Mouse (Mus musculus) forebrain, embryonic 16.5 days (tissue): ENCODE measurements around the gene Olfr25. TPM values are rescaled to one million over a fixed set of nuclear protein-coding genes. Genes with fewer than 3 reads are reported as not detected.

Source experiments
- ATAC-seq: fragments of 200-750 bp; cut with Nextera tagmentation; 2 replicates; pipeline ENCODE4 v1.8.0; 2017; ENCODE audit warnings: mild to moderate bottlenecking, moderate library complexity
- H3K27ac ChIP-seq: fragments of 300-500 bp; sonication (generic); 2 replicates; pipeline ENCODE4 v1.5.1; 2014; ENCODE audit warnings: low read length, control low read depth
- H3K27me3 ChIP-seq: fragments of 300-500 bp; sonication (generic); replicated peaks from 2 replicates; pipeline ENCODE4 v1.6.1; 2014; ENCODE audit warnings: low read length; ENCODE audit not compliant: control insufficient read depth, insufficient read depth
- H3K36me3 ChIP-seq: fragments of 300-500 bp; sonication (generic); 2 replicates; pipeline ENCODE4 v1.6.1; 2014; ENCODE audit not compliant: control insufficient read depth, insufficient read depth
- H3K4me1 ChIP-seq: fragments of 300-500 bp; sonication (generic); replicated peaks from 2 replicates; pipeline ENCODE4 v1.6.1; 2014; ENCODE audit warnings: low read length; ENCODE audit not compliant: control insufficient read depth, insufficient read depth
- H3K4me2 ChIP-seq: fragments of 300-500 bp; sonication (generic); 2 replicates; pipeline ENCODE4 v1.6.1; 2014; ENCODE audit warnings: mild to moderate bottlenecking, low read length, control low read depth
- H3K4me3 ChIP-seq: fragments of 300-500 bp; sonication (generic); replicated peaks from 2 replicates; pipeline ENCODE4 v1.5.1; 2014; ENCODE audit warnings: mild to moderate bottlenecking, low read length, control low read depth
- H3K9ac ChIP-seq: fragments of 300-500 bp; sonication (generic); replicated peaks from 2 replicates; pipeline ENCODE4 v1.6.1; 2014; ENCODE audit warnings: low read depth, low read length, control low read depth
- H3K9me3 ChIP-seq: fragments of 300-500 bp; sonication (generic); 2 replicates; pipeline ENCODE4 v1.6.1; 2016; ENCODE audit warnings: low read length; ENCODE audit not compliant: control insufficient read depth
- WGBS: fragments of 180-500 bp; shearing (Covaris S2); extraction: QIAGEN DNeasy Blood & Tissue Kit; methylation state at CpG from one replicate; pipeline ENCODE4 v1.1.7; 2014; 5-methylcytosine and 5-hydroxymethylcytosine counted together
- polyA plus RNA-seq: library from polyadenylated mRNA; unstranded; fragments of >200 nt; fragmentation: Nextera tagmentation; extraction: Ambion mirVana; gene quantifications from 2 replicates; pipeline ENCODE4 v1.2.1, GENCODE M21; 2015

Gene Olfr25
- not detected in 2 replicates for polyA plus RNA-seq

DNA sequence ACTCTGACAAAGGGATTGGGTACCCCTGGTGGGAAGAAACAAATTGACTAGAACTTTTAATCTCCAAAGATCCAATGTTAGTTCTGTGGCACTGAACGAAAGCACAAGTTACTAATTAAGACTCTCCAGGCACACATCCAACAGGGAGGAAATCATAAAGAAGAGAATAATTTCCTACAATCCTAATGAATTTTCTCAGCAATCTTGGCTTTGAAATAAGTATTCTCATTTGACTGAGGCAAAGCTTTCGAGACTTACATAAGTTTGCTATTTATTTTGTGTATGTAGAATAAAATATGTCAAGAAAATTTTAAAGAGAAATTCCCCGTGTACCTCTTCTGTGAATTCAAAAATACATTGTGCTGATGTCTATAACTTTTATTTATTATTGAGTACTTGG, at the start of gene Olfr25:
Gene Olfr25 (plus strand): TSS at position 301 of the 400 bp plus-strand sequence.
- 62% methylated on average over 3 of the region's 3 CpGs for WGBS
- no peak for ATAC-seq
- no peaks in the 10 kb centered on the region for H3K27me3 ChIP-seq
- no peak within 1 kb of the TSS for H3K9ac ChIP-seq
- H3K4me1 ChIP-seq = no peaks in the 10 kb centered on the region
- no peaks in the 10 kb centered on the region for H3K9me3 ChIP-seq
- no peak within 1 kb of the TSS for H3K4me3 ChIP-seq
- H3K4me2 ChIP-seq = no peak within 1 kb of the TSS
- no peak within 1 kb of the TSS for H3K27ac ChIP-seq
- no peaks in the 10 kb centered on the region for H3K36me3 ChIP-seq

DNA sequence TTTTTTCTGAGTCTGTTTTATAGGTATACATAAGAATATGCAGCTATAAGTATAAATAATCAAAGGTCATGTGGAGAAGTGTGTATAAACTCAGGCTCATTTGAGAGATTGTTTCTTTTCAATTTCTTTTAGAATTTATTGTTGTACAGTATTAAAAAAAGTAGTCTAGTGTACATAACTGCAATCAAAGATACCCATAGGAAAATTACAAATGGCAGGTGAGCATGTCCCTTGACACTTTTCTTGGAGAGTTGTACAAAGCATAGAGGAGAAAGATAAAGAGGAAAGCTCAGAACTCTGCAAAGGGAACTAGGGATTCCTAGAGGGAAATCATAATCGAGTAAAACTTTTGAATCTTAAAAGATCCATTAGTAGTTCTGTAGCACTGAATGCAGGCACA, 38.1 kb upstream of the Olfr25 start, which contains the start of gene Olfr896-ps1:
Gene Olfr896-ps1 (plus strand): TSS at position 301 of the 400 bp plus-strand sequence.
- Histone ChIP-seq H3K9me3 (no peaks in the 10 kb centered on the region), H3K27ac (no peak within 1 kb of the TSS), H3K4me2 (no peak within 1 kb of the TSS), H3K4me3 (no peak within 1 kb of the TSS), H3K4me1 (no peaks in the 10 kb centered on the region), H3K9ac (no peak within 1 kb of the TSS), H3K27me3 (no peaks in the 10 kb centered on the region), H3K36me3 (no peaks in the 10 kb centered on the region)
- 95% methylated on average over 1 of the region's 1 CpGs for WGBS
- no peak for ATAC-seq

GRCm38 (mm10) chr9:38348111-38348510, 19.3 kb downstream of the Olfr25 start, which contains the start of gene Olfr898:
Gene Olfr898, plus strand, starts transcription at chr9:38348411.
- H3K4me3 ChIP-seq = no peak within 1 kb of the TSS
- no peak for ATAC-seq
- H3K9me3 ChIP-seq = no peaks in the 10 kb centered on the region
- no peaks in the 10 kb centered on the region for H3K36me3 ChIP-seq
- no peak within 1 kb of the TSS for H3K27ac ChIP-seq
- H3K4me2 ChIP-seq = no peak within 1 kb of the TSS
- no peaks in the 10 kb centered on the region for H3K4me1 ChIP-seq
- H3K9ac ChIP-seq = no peak within 1 kb of the TSS
- no peaks in the 10 kb centered on the region for H3K27me3 ChIP-seq
- WGBS = 95% methylated on average over 4 of the region's 4 CpGs

DNA sequence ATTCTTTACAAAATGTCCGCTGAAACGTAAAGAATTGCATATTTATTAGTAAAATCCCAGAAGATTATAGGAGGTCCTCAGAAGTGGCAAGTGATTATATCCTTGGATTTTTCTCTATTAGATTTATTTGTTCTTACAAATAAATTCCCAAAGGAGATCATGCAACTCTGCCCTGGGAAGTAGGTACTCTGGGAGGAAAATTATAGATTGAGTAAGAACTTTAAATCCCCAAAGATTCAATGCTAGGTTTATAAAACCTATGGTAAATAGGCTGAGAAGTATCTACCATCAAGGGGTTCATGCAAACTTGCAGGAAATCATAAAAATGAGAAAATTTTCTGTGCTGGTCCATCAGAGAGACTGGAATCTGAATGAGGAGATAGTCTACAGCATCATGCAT, 37.7 kb downstream of the Olfr25 start, which contains the start of gene Olfr250:
Gene Olfr250 (plus strand): TSS at position 301 of the 400 bp plus-strand sequence.
- no peak within 1 kb of the TSS for H3K4me3 ChIP-seq

DNA sequence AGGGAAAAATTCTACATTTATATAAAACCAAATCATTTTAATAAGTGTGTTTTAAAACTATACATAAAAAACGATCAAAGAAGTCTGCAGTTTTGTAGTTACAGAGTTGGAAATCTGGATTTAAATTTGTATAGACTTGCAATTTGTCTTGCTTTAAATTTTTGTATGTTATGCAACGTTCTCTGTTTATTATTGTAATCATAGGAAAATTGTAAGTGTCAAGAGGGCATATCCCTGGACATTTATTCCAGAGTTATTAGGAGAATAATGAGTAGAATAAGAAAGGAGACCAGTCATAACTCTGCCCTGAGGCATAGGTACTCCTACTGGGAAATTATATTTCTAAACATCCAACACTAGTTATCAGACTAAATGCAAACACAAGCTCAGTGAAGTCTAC, 47.9 kb downstream of the Olfr25 start, which contains the start of gene Olfr251:
Gene Olfr251 (plus strand): TSS at position 301 of the 400 bp plus-strand sequence.
- Histone ChIP-seq H3K9ac (no peak within 1 kb of the TSS), H3K27ac (no peak within 1 kb of the TSS), H3K27me3 (no peaks in the 10 kb centered on the region), H3K36me3 (no peaks in the 10 kb centered on the region), H3K4me3 (no peak within 1 kb of the TSS), H3K4me1 (no peaks in the 10 kb centered on the region), H3K4me2 (no peak within 1 kb of the TSS), H3K9me3 (no peaks in the 10 kb centered on the region)
- no peak for ATAC-seq
- 74% methylated on average over 2 of the region's 2 CpGs for WGBS

More for the DNA sequence above, 37.7 kb downstream of the Olfr25 start, which contains the start of gene Olfr250:
- H3K27me3 ChIP-seq = no peaks in the 10 kb centered on the region
- H3K9ac ChIP-seq = no peak within 1 kb of the TSS
- ATAC-seq = no peak
- H3K9me3 ChIP-seq = no peaks in the 10 kb centered on the region
- WGBS = 89% methylated on average over 2 of the region's 2 CpGs
- H3K36me3 ChIP-seq = no peaks in the 10 kb centered on the region
- no peaks in the 10 kb centered on the region for H3K4me1 ChIP-seq
- H3K4me2 ChIP-seq = no peak within 1 kb of the TSS
- H3K27ac ChIP-seq = no peak within 1 kb of the TSS

Other genes starting within 250 kb of the Olfr25 start
- not detected in 2 replicates for gene Olfr887, start 245.0 kb upstream of the Olfr25 start, polyA plus RNA-seq
- not detected in 2 replicates for gene Olfr888, start 220.9 kb upstream of the Olfr25 start, polyA plus RNA-seq
- gene Olfr889, start 213.9 kb upstream of the Olfr25 start, polyA plus RNA-seq = 0.05 TPM in 1 of 2 replicates, not detected in the other
- gene Olfr890, start 186.5 kb upstream of the Olfr25 start, polyA plus RNA-seq = not detected in 2 replicates
- not detected in 2 replicates for gene Olfr891, start 148.2 kb upstream of the Olfr25 start, polyA plus RNA-seq
- not detected in 2 replicates for gene Olfr893, start 120.7 kb upstream of the Olfr25 start, polyA plus RNA-seq
- not detected in 2 replicates for gene Olfr894, start 111.0 kb upstream of the Olfr25 start, polyA plus RNA-seq
- not detected in 2 replicates for gene Olfr143, start 76.3 kb upstream of the Olfr25 start, polyA plus RNA-seq
- gene Olfr895, start 61.2 kb upstream of the Olfr25 start, polyA plus RNA-seq = not detected in 2 replicates
- not detected in 2 replicates for gene Olfr896-ps1, start 38.0 kb upstream of the Olfr25 start, polyA plus RNA-seq
- gene Olfr898, start 19.4 kb downstream of the Olfr25 start, polyA plus RNA-seq = not detected in 2 replicates
- not detected in 2 replicates for gene Olfr250, start 37.8 kb downstream of the Olfr25 start, polyA plus RNA-seq
- gene Olfr251, start 48.0 kb downstream of the Olfr25 start, polyA plus RNA-seq = not detected in 2 replicates
- gene Olfr147, start 72.6 kb downstream of the Olfr25 start, polyA plus RNA-seq = not detected in 2 replicates
- not detected in 2 replicates for gene Olfr901, start 100.4 kb downstream of the Olfr25 start, polyA plus RNA-seq
- gene Olfr902, start 118.6 kb downstream of the Olfr25 start, polyA plus RNA-seq = not detected in 2 replicates
- not detected in 2 replicates for gene Olfr904, start 134.1 kb downstream of the Olfr25 start, polyA plus RNA-seq
- gene Olfr905, start 142.0 kb downstream of the Olfr25 start, polyA plus RNA-seq = not detected in 2 replicates
- gene Olfr906, start 158.0 kb downstream of the Olfr25 start, polyA plus RNA-seq = not detected in 2 replicates
- not detected in 2 replicates for gene Olfr907, start 166.7 kb downstream of the Olfr25 start, polyA plus RNA-seq
- gene Olfr911-ps1, start 192.5 kb downstream of the Olfr25 start, polyA plus RNA-seq = not detected in 2 replicates
- not detected in 2 replicates for gene Olfr910, start 208.8 kb downstream of the Olfr25 start, polyA plus RNA-seq